Mouse (Mus musculus) MEL (cell line): ENCODE results near the gene Pde7b.

Experiments used
- CHD1 ChIP-seq: IDR thresholded peaks from 2 replicates; pipeline ENCODE4 v1.6.1; 2012; ENCODE audit warnings: low read depth, mild to moderate bottlenecking, inconsistent platforms, low read length, improper control_type of control experiment
- CTCF ChIP-seq, 3 experiments: IDR thresholded peaks in 2 of 3; conservative IDR thresholded peaks in 1 of 3; 2 replicates each; pipeline ENCODE4 v1.5.1; 2011 to 2012; ENCODE audit warnings: low read length in 3 of 3, low read depth in 2 of 3, mild to moderate bottlenecking in 2 of 3, improper control_type of control experiment in 1 of 3, inconsistent platforms in 1 of 3, mixed read lengths in 1 of 3, moderate library complexity in 1 of 3; ENCODE audit not compliant: control insufficient read depth in 1 of 3, insufficient read depth in 1 of 3, poor library complexity in 1 of 3, severe bottlenecking in 1 of 3
- GATA1 ChIP-seq: IDR thresholded peaks from 2 replicates; pipeline ENCODE4 v1.6.1; 2011; ENCODE audit warnings: low read depth, low read length, improper control_type of control experiment
- KAT2A ChIP-seq: conservative IDR thresholded peaks from 2 replicates; pipeline ENCODE4 v1.6.1; 2012; ENCODE audit warnings: low read depth, low read length, improper control_type of control experiment, inconsistent platforms
- MYC ChIP-seq: IDR thresholded peaks from 2 replicates; pipeline ENCODE4 v1.6.1; 2011; ENCODE audit warnings: low read depth, mild to moderate bottlenecking, low read length, improper control_type of control experiment, moderate library complexity
- NELFE ChIP-seq: IDR thresholded peaks from 2 replicates; pipeline ENCODE4 v1.6.1; 2011; ENCODE audit warnings: low read depth, low read length, improper control_type of control experiment
- POLR2A ChIP-seq, 2 experiments: IDR thresholded peaks; 2 replicates each; pipeline ENCODE4 v1.6.1; 2011 to 2012; ENCODE audit warnings: low read length in 2 of 2, mild to moderate bottlenecking in 2 of 2, control low read depth in 1 of 2, improper control_type of control experiment in 1 of 2, low read depth in 1 of 2, moderate library complexity in 1 of 2; ENCODE audit not compliant: control insufficient read depth in 1 of 2, insufficient read depth in 1 of 2, poor library complexity in 1 of 2
- RCOR1 ChIP-seq: IDR thresholded peaks from 2 replicates; pipeline ENCODE4 v1.6.1; 2012; ENCODE audit warnings: low read depth, mild to moderate bottlenecking, inconsistent platforms, low read length, improper control_type of control experiment
- TAL1 ChIP-seq: IDR thresholded peaks from 2 replicates; pipeline ENCODE4 v1.6.1; 2012; ENCODE audit warnings: mild to moderate bottlenecking, inconsistent platforms, low read length, moderate library complexity, mixed read lengths
- UBTF ChIP-seq: IDR thresholded peaks from 2 replicates; pipeline ENCODE4 v1.6.1; 2012; ENCODE audit warnings: low read depth, mild to moderate bottlenecking, inconsistent platforms, low read length, improper control_type of control experiment, moderate library complexity, borderline replicate concordance; ENCODE audit not compliant: insufficient read depth
- USF1 ChIP-seq: IDR thresholded peaks from 2 replicates; pipeline ENCODE4 v1.6.1; 2014; ENCODE audit warnings: low read depth, mild to moderate bottlenecking, inconsistent platforms, low read length, improper control_type of control experiment, moderate library complexity
- USF2 ChIP-seq, 2 experiments: IDR thresholded peaks; 2 replicates each; pipeline ENCODE4 v1.6.1; 2011 to 2012; ENCODE audit warnings: improper control_type of control experiment in 2 of 2, low read length in 2 of 2, borderline replicate concordance in 1 of 2, inconsistent platforms in 1 of 2, low read depth in 1 of 2, mild to moderate bottlenecking in 1 of 2; ENCODE audit not compliant: insufficient read depth in 1 of 2
- ZC3H11A ChIP-seq: IDR thresholded peaks from 2 replicates; pipeline ENCODE4 v1.6.1; 2012; ENCODE audit warnings: low read depth, mild to moderate bottlenecking, inconsistent platforms, low read length, improper control_type of control experiment
- ZNF384 ChIP-seq: IDR thresholded peaks from 2 replicates; pipeline ENCODE4 v1.6.1; 2012; ENCODE audit warnings: low read depth, mild to moderate bottlenecking, inconsistent platforms, low read length, improper control_type of control experiment

GRCm38 (mm10) chr10:20575002-20575401 is 149.9 kb downstream of the Pde7b start:
- TF ChIP-seq NELFE (no peak), CTCF (IDR thresholded peaks at IDR 0.05 in 2 of 3, conservative IDR thresholded peaks at IDR 0.05 in 1 of 3; ENCODE audit: control insufficient read depth in 1 of 3, insufficient read depth in 1 of 3, low read depth in 2 of 3, low read length in 3 of 3, poor library complexity in 1 of 3, severe bottlenecking in 1 of 3) (no peak), RCOR1 (no peak), TAL1 (no peak), ZNF384 (no peak), ZC3H11A (no peak), GATA1 (no peak), UBTF (no peak), POLR2A (IDR thresholded peaks at IDR 0.05; ENCODE audit: control insufficient read depth in 1 of 2, insufficient read depth in 1 of 2, low read depth in 1 of 2, low read length in 2 of 2, poor library complexity in 1 of 2) (no peak), USF2 (IDR thresholded peaks at IDR 0.05; ENCODE audit: borderline replicate concordance in 1 of 2, insufficient read depth in 1 of 2, low read depth in 1 of 2, low read length in 2 of 2) (no peak), MYC (no peak), CHD1 (no peak), KAT2A (no peak), USF1 (no peak)
